22 mouse cellular contexts compared by ENCODE assay signal in genomic region chr10:12456867-12457266, GRCm38 (mm10).
A peak's percentile ranks its signal among the peaks of the same experiment; 100 is the strongest.
DNase-seq lines count a peak whose midpoint lies in the region; ATAC-seq and TF ChIP-seq lines count a peak whose summit lies in the region.
"Had no signal": no experiment of that assay in that cellular context is flagged by ENCODE, and none has a peak within 500 bp of the region (broad histone marks: within the 10 kb centered on the region; RNA-seq: fewer than 3 reads in every experiment).

No protein-coding gene starts in this region.

- TF ChIP-seq RAD21 in CH12.LX (IDR thresholded peaks at IDR 0.05; ENCODE audit: low read depth, low read length), result no peak

- POLR2A ChIA-PET in Patski (lab: Charles Lee), result no interaction called here

- H3K4me2 ChIP-seq in CH12.LX (ENCODE audit: insufficient read depth, low read depth, poor library complexity, severe bottlenecking), result no peak overlapping the region

- no peak for DNase-seq in CH12.LX (ENCODE audit: extremely low read depth)
- no peak for DNase-seq in ES-E14 (ENCODE audit: low read depth, low spot score)
- DNase-seq in Patski (ENCODE audit: low read depth, low spot score), result peak; percentile 2
- no peak for DNase-seq in frontal cortex, postnatal 14 days (ENCODE audit: low spot score in 2 of 2)
- DNase-seq in lung, adult 2 months, result no peak
- DNase-seq in lung, postnatal 36 days, result no peak
- DNase-seq: adrenal gland, adult 2 months; adrenal gland, adult 8-10 months; adrenal gland, postnatal 10 days; adrenal gland, postnatal 14 days; adrenal gland, postnatal 25 days; adrenal gland, postnatal 36 days; B cell, adult 2 months; cerebellum, adult 11 months; cerebellum, adult 11-12 months; cerebellum, adult 18-20 months; cerebellum, adult 2 months; cerebellum, adult 8-10 months; cerebellum, adult 9-10 months had no signal

- H3K4me1 ChIP-seq in CH12.LX (ENCODE audit: control insufficient read depth in 1 of 2, insufficient read depth in 2 of 2), result no peaks in the 10 kb centered on the region
- H3K4me1 ChIP-seq in ES-E14 (ENCODE audit: control insufficient read depth in 2 of 2, insufficient read depth in 2 of 2, low read length in 2 of 2, poor library complexity in 1 of 2), result no peaks in the 10 kb centered on the region
- H3K4me1 ChIP-seq in lung, adult 2 months (ENCODE audit: control insufficient read depth, insufficient read depth, low read length), result no peaks in the 10 kb centered on the region

- no peak for TF ChIP-seq EP300 in CH12.LX (IDR thresholded peaks at IDR 0.05; ENCODE audit: low read length)

- no peak for ATAC-seq in Patski
- ATAC-seq: activated CD4-positive, CD25-positive, alpha-beta regulatory T cell, adult 4 months; CD4-positive, CD25-positive, alpha-beta regulatory T cell, adult 4 months had no signal

- dilution Hi-C loops in CH12.LX (cut with MboI; ENCODE audit: extremely low pct_ligation_motif_present, extremely low pct_unique_long_range_greater_than_20kb, low sequenced_read_pairs), result no loop called here

- H3K27ac ChIP-seq in CH12.LX (ENCODE audit: insufficient read depth, low read depth) (no peak overlapping the region), ES-E14 (ENCODE audit: insufficient read depth, low read depth, low read length, poor library complexity, severe bottlenecking) (no peak overlapping the region)

- H3K79me2 ChIP-seq in CH12.LX (replicated peaks; ENCODE audit: control insufficient read depth, extremely low read depth, insufficient read depth, poor library complexity, severe bottlenecking), result no peaks in the 10 kb centered on the region

- TF ChIP-seq CTCF in CH12.LX (conservative IDR thresholded peaks at IDR 0.05 in 1 of 2, IDR thresholded peaks at IDR 0.05 in 1 of 2; ENCODE audit: low read depth in 2 of 2, low read length in 2 of 2) (no peak), Patski (IDR thresholded peaks at IDR 0.05) (no peak)
- no peak for TF ChIP-seq CTCF in lung, adult 2 months (IDR thresholded peaks at IDR 0.05; ENCODE audit: insufficient read depth, low read length)

- H3K9me3 ChIP-seq in CH12.LX (replicated peaks; ENCODE audit: low read length) (no peaks in the 10 kb centered on the region), ES-E14 (ENCODE audit: control insufficient read depth, insufficient read depth, low read depth, low read length) (no peaks in the 10 kb centered on the region)
- H3K9me3 ChIP-seq: G1E had no signal

- no peak for TF ChIP-seq POLR2A in CH12.LX (IDR thresholded peaks at IDR 0.05; ENCODE audit: low read depth, low read length)
- no peak for TF ChIP-seq POLR2A in lung, adult 2 months (IDR thresholded peaks at IDR 0.05; ENCODE audit: borderline replicate concordance, extremely low read depth, low read depth, low read length)

- 95% methylated on average over 1 of the region's 1 CpGs for WGBS in lung, adult 2 months

- H3K4me3 ChIP-seq in CH12.LX (replicated peaks in 1 of 3; ENCODE audit: low read depth in 2 of 3, low read length in 2 of 3, poor library complexity in 1 of 3) (no peak overlapping the region), ES-E14 (ENCODE audit: insufficient read depth in 1 of 2, low read depth in 1 of 2, low read length in 2 of 2, poor library complexity in 1 of 2, severe bottlenecking in 1 of 2) (no peak overlapping the region)
- H3K4me3 ChIP-seq in lung, adult 2 months (replicated peaks; ENCODE audit: extremely low read depth, low read depth, low read length), result no peak overlapping the region

- CTCF ChIA-PET in Patski (lab: Charles Lee), result interaction anchor here (0.9 to 1.5 kb wide), 3 partner anchors 9 to 37 kb away, joined by 3 to 4 read pairs (median 4); no protein-coding TSS in a partner anchor

- H3K36me3 ChIP-seq in CH12.LX (replicated peaks in 1 of 2; ENCODE audit: control insufficient read depth in 1 of 2, insufficient read depth in 1 of 2, low read length in 1 of 2) (no peaks in the 10 kb centered on the region), ES-E14 (ENCODE audit: control insufficient read depth, insufficient read depth, low read length, poor library complexity, severe bottlenecking) (peaks cover 4% of the 10 kb centered on the region)

- H3K9ac ChIP-seq in CH12.LX (ENCODE audit: insufficient read depth, low read depth) (no peak overlapping the region), ES-E14 (ENCODE audit: insufficient read depth, low read depth, low read length, poor library complexity, severe bottlenecking) (no peak overlapping the region)

- H3K27me3 ChIP-seq in CH12.LX (replicated peaks) (no peaks in the 10 kb centered on the region), Patski (no peaks in the 10 kb centered on the region)

- in situ Hi-C loops in CH12.LX (cut with MboI; ENCODE audit: low pct_ligation_motif_present, low pct_unique_long_range_greater_than_20kb, low sequenced_read_pairs) (no loop called here), ES-E14 (cut with MboI; ENCODE audit: low sequenced_read_pairs in 2 of 2, unreplicated experiment in 2 of 2) (no loop called here), Patski (cut with MboI; ENCODE audit: low pct_unique_long_range_greater_than_20kb) (no loop called here)

TF ChIP-seq in CH12.LX, 34 proteins besides CTCF, POLR2A, EP300 and RAD21:
- TF ChIP-seq ZC3H11A (IDR thresholded peaks at IDR 0.05; ENCODE audit: low read depth, low read length) (no peak), MAFK (IDR thresholded peaks at IDR 0.05; ENCODE audit: insufficient replicate concordance, low read length) (peak; percentile 51; the same call in 1 of the 2 replicates)

TF ChIP-seq in ES-E14, 5 proteins besides CTCF, POLR2A, EP300 and RAD21:
- TF ChIP-seq HCFC1 (IDR thresholded peaks at IDR 0.05; ENCODE audit: borderline replicate concordance, insufficient read depth, low read length) (no peak), MAFK (IDR thresholded peaks at IDR 0.05; ENCODE audit: insufficient read depth, low read depth, low read length) (peak; percentile 82), CHD2 (IDR thresholded peaks at IDR 0.05; ENCODE audit: low read depth, low read length) (no peak)
